Comparison of ENCODE assay signal across 12 mouse cellular contexts in the genomic region with DNA sequence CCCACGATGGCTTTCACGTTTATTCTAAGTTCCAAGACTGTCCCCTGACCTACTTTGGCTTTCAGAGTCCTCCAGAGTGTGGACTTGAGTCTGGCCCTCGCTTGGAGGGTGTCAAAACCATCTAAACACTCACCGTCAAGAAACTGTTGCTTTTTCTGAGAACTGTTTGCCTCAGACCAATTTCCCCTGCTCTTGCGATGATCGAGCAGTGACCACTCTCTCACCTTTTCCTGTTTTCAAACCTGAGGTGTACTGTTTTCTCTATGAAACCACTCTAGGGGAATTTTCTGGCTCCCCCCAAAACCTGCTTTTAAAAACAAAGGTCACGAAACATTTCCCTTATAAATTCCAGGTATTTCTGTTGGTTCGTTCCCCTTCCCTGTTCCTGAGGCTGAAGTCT.
A peak's percentile ranks its signal among the peaks of the same experiment; 100 is the strongest.
DNase-seq lines count a peak whose midpoint lies in the region; ATAC-seq and TF ChIP-seq lines count a peak whose summit lies in the region.
"Had no signal": no experiment of that assay in that cellular context is flagged by ENCODE, and none has a peak within 500 bp of the region (broad histone marks: within the 10 kb centered on the region; RNA-seq: fewer than 3 reads in every experiment).

No protein-coding gene starts in this region.

- 37% methylated on average over 8 of the region's 8 CpGs for WGBS in heart, embryonic 10.5 days
- WGBS in limb, embryonic 13.5 days = 62% methylated on average over 8 of the region's 8 CpGs
- 69% methylated on average over 8 of the region's 8 CpGs for WGBS in limb, embryonic 10.5 days
- WGBS in liver, embryonic 14.5 days (ENCODE audit: insufficient replicate concordance) = 19% methylated on average over 8 of the region's 8 CpGs
- 77% methylated on average over 8 of the region's 8 CpGs for WGBS in forebrain, postnatal 0 days

- in situ Hi-C loops in CH12.LX (cut with MboI; ENCODE audit: low pct_ligation_motif_present, low pct_unique_long_range_greater_than_20kb, low sequenced_read_pairs) = no loop called here

- H3K27me3 ChIP-seq in heart, embryonic 10.5 days (ENCODE audit: insufficient read depth, poor library complexity, severe bottlenecking) = no peaks in the 10 kb centered on the region
- no peaks in the 10 kb centered on the region for H3K27me3 ChIP-seq in limb, embryonic 13.5 days
- no peaks in the 10 kb centered on the region for H3K27me3 ChIP-seq in limb, embryonic 10.5 days (ENCODE audit: low read depth, poor library complexity, severe bottlenecking)
- H3K27me3 ChIP-seq in CH12.LX (replicated peaks) = no peaks in the 10 kb centered on the region
- no peaks in the 10 kb centered on the region for H3K27me3 ChIP-seq in liver, embryonic 14.5 days (ENCODE audit: control insufficient read depth, insufficient read depth, low read length)
- no peaks in the 10 kb centered on the region for H3K27me3 ChIP-seq in forebrain, postnatal 0 days (ENCODE audit: insufficient read depth, low read length)

- peak overlapping the region; percentile 21; the same call in 1 of the 2 replicates for H3K4me2 ChIP-seq in limb, embryonic 13.5 days (replicated peaks)
- H3K4me2 ChIP-seq in CH12.LX (ENCODE audit: insufficient read depth, low read depth, poor library complexity, severe bottlenecking) = peak overlapping the region; percentile 88
- peak overlapping the region; percentile 52 for H3K4me2 ChIP-seq in liver, embryonic 14.5 days (ENCODE audit: low read depth)
- H3K4me2 ChIP-seq in forebrain, postnatal 0 days (ENCODE audit: low read depth) = no peak overlapping the region

- H3K27ac ChIP-seq in heart, embryonic 10.5 days = peak overlapping the region; percentile 80
- no peak overlapping the region; the same call in 1 of the 2 replicates for H3K27ac ChIP-seq in limb, embryonic 13.5 days
- H3K27ac ChIP-seq in limb, embryonic 10.5 days = no peak overlapping the region
- peak overlapping the region; percentile 98 for H3K27ac ChIP-seq in CH12.LX (ENCODE audit: insufficient read depth, low read depth)
- H3K27ac ChIP-seq in liver, embryonic 14.5 days = no peak overlapping the region
- H3K27ac ChIP-seq in forebrain, postnatal 0 days (ENCODE audit: low read depth, low read length) = no peak overlapping the region

- TF ChIP-seq EP300 in CH12.LX (IDR thresholded peaks at IDR 0.05; ENCODE audit: low read length) = peak; percentile 52
- TF ChIP-seq EP300 in liver, embryonic 14.5 days (IDR thresholded peaks at IDR 0.05; ENCODE audit: low read depth) = no peak

- H3K4me3 ChIP-seq in heart, embryonic 10.5 days = peak overlapping the region; percentile 35
- H3K4me3 ChIP-seq in limb, embryonic 13.5 days = no peak overlapping the region
- H3K4me3 ChIP-seq in limb, embryonic 10.5 days = no peak overlapping the region
- peak overlapping the region in 2 of 3 experiments; percentile 27 to 35 for H3K4me3 ChIP-seq in CH12.LX (replicated peaks in 1 of 3; ENCODE audit: low read depth in 2 of 3, low read length in 2 of 3, poor library complexity in 1 of 3)
- H3K4me3 ChIP-seq in liver, embryonic 14.5 days (ENCODE audit: insufficient read depth in 1 of 2, low read depth in 2 of 2, low read length in 2 of 2) = no peak overlapping the region
- no peak overlapping the region for H3K4me3 ChIP-seq in forebrain, postnatal 0 days (ENCODE audit: low read depth, low read length)
- H3K4me3 ChIP-seq: erythroblast, embryonic 14.5 days had no signal

- ATAC-seq in limb, embryonic 13.5 days (ENCODE audit: low FRiP score, low read depth) = no peak
- ATAC-seq in liver, embryonic 14.5 days (ENCODE audit: insufficient read depth) = no peak
- no peak for ATAC-seq in forebrain, postnatal 0 days

- no peaks in the 10 kb centered on the region for H3K36me3 ChIP-seq in heart, embryonic 10.5 days
- H3K36me3 ChIP-seq in limb, embryonic 13.5 days = no peaks in the 10 kb centered on the region
- H3K36me3 ChIP-seq in limb, embryonic 10.5 days = no peaks in the 10 kb centered on the region
- H3K36me3 ChIP-seq in CH12.LX (replicated peaks in 1 of 2; ENCODE audit: control insufficient read depth in 1 of 2, insufficient read depth in 1 of 2, low read length in 1 of 2) = no peaks in the 10 kb centered on the region
- H3K36me3 ChIP-seq in liver, embryonic 14.5 days (replicated peaks; ENCODE audit: control insufficient read depth, insufficient read depth, low read depth) = no peaks in the 10 kb centered on the region
- H3K36me3 ChIP-seq in forebrain, postnatal 0 days (ENCODE audit: insufficient read depth) = no peaks in the 10 kb centered on the region

- H3K9ac ChIP-seq in limb, embryonic 13.5 days = no peak overlapping the region
- H3K9ac ChIP-seq in CH12.LX (ENCODE audit: insufficient read depth, low read depth) = peak overlapping the region; percentile 68
- H3K9ac ChIP-seq in liver, embryonic 14.5 days (replicated peaks) = no peak overlapping the region
- H3K9ac ChIP-seq in forebrain, postnatal 0 days = no peak overlapping the region

- no peak for TF ChIP-seq POLR2A in CH12.LX (IDR thresholded peaks at IDR 0.05; ENCODE audit: low read depth, low read length)

- no peak for TF ChIP-seq RAD21 in CH12.LX (IDR thresholded peaks at IDR 0.05; ENCODE audit: low read depth, low read length)

- no peaks in the 10 kb centered on the region for H3K9me3 ChIP-seq in heart, embryonic 10.5 days
- H3K9me3 ChIP-seq in limb, embryonic 13.5 days = no peaks in the 10 kb centered on the region
- H3K9me3 ChIP-seq in limb, embryonic 10.5 days (replicated peaks) = no peaks in the 10 kb centered on the region
- H3K9me3 ChIP-seq in CH12.LX (replicated peaks; ENCODE audit: low read length) = no peaks in the 10 kb centered on the region
- H3K9me3 ChIP-seq in liver, embryonic 14.5 days (ENCODE audit: control insufficient read depth, low read length) = no peaks in the 10 kb centered on the region
- H3K9me3 ChIP-seq in forebrain, postnatal 0 days (ENCODE audit: low read length) = no peaks in the 10 kb centered on the region

- H3K4me1 ChIP-seq in heart, embryonic 10.5 days = peaks cover 46% of the 10 kb centered on the region
- peaks cover 29% of the 10 kb centered on the region for H3K4me1 ChIP-seq in limb, embryonic 13.5 days
- H3K4me1 ChIP-seq in limb, embryonic 10.5 days = peaks cover 27% of the 10 kb centered on the region
- H3K4me1 ChIP-seq in CH12.LX (ENCODE audit: control insufficient read depth in 1 of 2, insufficient read depth in 2 of 2) = peaks cover 28 to 61% of the 10 kb centered on the region in 2 experiments
- H3K4me1 ChIP-seq in liver, embryonic 14.5 days (replicated peaks; ENCODE audit: control insufficient read depth in 2 of 2, insufficient read depth in 2 of 2, low read length in 1 of 2) = peaks cover 5 to 20% of the 10 kb centered on the region in 2 experiments
- H3K4me1 ChIP-seq in forebrain, postnatal 0 days (ENCODE audit: insufficient read depth) = no peaks in the 10 kb centered on the region

- no peak for DNase-seq in heart, embryonic 10.5 days (ENCODE audit: low spot score)
- DNase-seq in heart, adult 9 months (ENCODE audit: low spot score in 2 of 2) = no peak
- DNase-seq in limb, embryonic 10.5 days (ENCODE audit: low spot score) = no peak
- no peak for DNase-seq in CH12.LX (ENCODE audit: extremely low read depth)
- no peak for DNase-seq in liver, embryonic 14.5 days (ENCODE audit: low read depth in 3 of 3, low spot score in 3 of 3)
- DNase-seq in ovary, postnatal 14 days (ENCODE audit: low spot score) = no peak
- no peak for DNase-seq in forebrain, postnatal 0 days
- DNase-seq: adrenal gland, adult 2 months; kidney, adult 9 months; lung, postnatal 14 days had no signal

- dilution Hi-C loops in CH12.LX (cut with MboI; ENCODE audit: extremely low pct_ligation_motif_present, extremely low pct_unique_long_range_greater_than_20kb, low sequenced_read_pairs) = no loop called here

- no peak for TF ChIP-seq CTCF in CH12.LX (conservative IDR thresholded peaks at IDR 0.05 in 1 of 2, IDR thresholded peaks at IDR 0.05 in 1 of 2; ENCODE audit: low read depth in 2 of 2, low read length in 2 of 2)
- no peak for TF ChIP-seq CTCF in liver, embryonic 14.5 days (IDR thresholded peaks at IDR 0.05; ENCODE audit: low read depth)
- TF ChIP-seq CTCF in forebrain, postnatal 0 days (IDR thresholded peaks at IDR 0.05; ENCODE audit: low read depth) = no peak

- H3K79me2 ChIP-seq in CH12.LX (replicated peaks; ENCODE audit: control insufficient read depth, extremely low read depth, insufficient read depth, poor library complexity, severe bottlenecking) = no peaks in the 10 kb centered on the region

TF ChIP-seq in CH12.LX, 34 proteins besides CTCF, POLR2A, EP300 and RAD21 (continues in another document):
- TF ChIP-seq NRF1 (IDR thresholded peaks at IDR 0.05; ENCODE audit: low read depth, low read length) (no peak), KAT2A (IDR thresholded peaks at IDR 0.05; ENCODE audit: insufficient replicate concordance, low read length) (no peak), TCF12 (IDR thresholded peaks at IDR 0.05; ENCODE audit: low read depth, low read length) (no peak), JUND (conservative IDR thresholded peaks at IDR 0.05; ENCODE audit: low read depth, low read length) (no peak), GABPA (IDR thresholded peaks at IDR 0.05; ENCODE audit: insufficient replicate concordance, low read depth, low read length) (no peak), SIN3A (IDR thresholded peaks at IDR 0.05; ENCODE audit: low read length) (no peak), CHD2 (IDR thresholded peaks at IDR 0.05; ENCODE audit: low read length) (no peak), MAX (IDR thresholded peaks at IDR 0.05; ENCODE audit: low read length) (peak; percentile 22; the same call in 1 of the 2 replicates), HCFC1 (IDR thresholded peaks at IDR 0.05; ENCODE audit: low read depth, low read length) (no peak), USF2 (conservative IDR thresholded peaks at IDR 0.05; ENCODE audit: low read depth, low read length) (no peak), POLR2AphosphoS2 (IDR thresholded peaks at IDR 0.05; ENCODE audit: low read depth, low read length) (no peak), E2F4 (IDR thresholded peaks at IDR 0.05; ENCODE audit: insufficient replicate concordance, low read depth, low read length) (no peak), ZNF384 (IDR thresholded peaks at IDR 0.05; ENCODE audit: low read depth, low read length) (no peak), RCOR1 (conservative IDR thresholded peaks at IDR 0.05; ENCODE audit: low read depth, low read length) (no peak), JUN (IDR thresholded peaks at IDR 0.05; ENCODE audit: insufficient read depth, low read depth, low read length) (no peak), BHLHE40 (IDR thresholded peaks at IDR 0.05; ENCODE audit: low read depth, low read length) (peak; percentile 52; the same call in 1 of the 2 replicates), PAX5 (IDR thresholded peaks at IDR 0.05; ENCODE audit: low read length) (no peak), CHD1 (IDR thresholded peaks at IDR 0.05; ENCODE audit: low read depth, low read length) (no peak; the same call in none of the 2 replicates), NELFE (IDR thresholded peaks at IDR 0.05; ENCODE audit: low read depth, low read length) (no peak), MEF2A (IDR thresholded peaks at IDR 0.05; ENCODE audit: borderline replicate concordance, low read depth, low read length) (peak; percentile 29; the same call in 1 of the 2 replicates), SMC3 (IDR thresholded peaks at IDR 0.05; ENCODE audit: low read depth, low read length) (no peak)

Comparison
In these comparisons a context has a peak if more than half of its experiments do, and no peak if none do; other contexts are left out.
1. H3K27ac ChIP-seq: peak in heart, embryonic 10.5 days (single experiment) and CH12.LX (single experiment); none in limb, embryonic 13.5 days (single experiment), limb, embryonic 10.5 days (single experiment), liver, embryonic 14.5 days (single experiment) and forebrain, postnatal 0 days (single experiment).
2. H3K4me3 ChIP-seq: peak in heart, embryonic 10.5 days (single experiment) and CH12.LX (2 of 3); none in limb, embryonic 13.5 days (single experiment), limb, embryonic 10.5 days (single experiment), liver, embryonic 14.5 days (0 of 2) and forebrain, postnatal 0 days (single experiment).